Mouse (Mus musculus): Measurements from ENCODE around the gene D3Ertd254e. TPM values are rescaled to one million over a fixed set of nuclear protein-coding genes. Genes with fewer than 3 reads are reported as not detected.
A peak's percentile ranks its signal among the peaks of the same experiment; 100 is the strongest.
"Not testable (repeated sequence)": the region's sequence is repeated elsewhere in the genome, so short reads cannot be mapped to it uniquely, and the experiment has no call there.

Gene D3Ertd254e
- 8.2 and 9.7 TPM in 2 replicates for polyA plus RNA-seq (2016; fragmentation: Nextera tagmentation; extraction: Ambion mirVana)

DNA sequence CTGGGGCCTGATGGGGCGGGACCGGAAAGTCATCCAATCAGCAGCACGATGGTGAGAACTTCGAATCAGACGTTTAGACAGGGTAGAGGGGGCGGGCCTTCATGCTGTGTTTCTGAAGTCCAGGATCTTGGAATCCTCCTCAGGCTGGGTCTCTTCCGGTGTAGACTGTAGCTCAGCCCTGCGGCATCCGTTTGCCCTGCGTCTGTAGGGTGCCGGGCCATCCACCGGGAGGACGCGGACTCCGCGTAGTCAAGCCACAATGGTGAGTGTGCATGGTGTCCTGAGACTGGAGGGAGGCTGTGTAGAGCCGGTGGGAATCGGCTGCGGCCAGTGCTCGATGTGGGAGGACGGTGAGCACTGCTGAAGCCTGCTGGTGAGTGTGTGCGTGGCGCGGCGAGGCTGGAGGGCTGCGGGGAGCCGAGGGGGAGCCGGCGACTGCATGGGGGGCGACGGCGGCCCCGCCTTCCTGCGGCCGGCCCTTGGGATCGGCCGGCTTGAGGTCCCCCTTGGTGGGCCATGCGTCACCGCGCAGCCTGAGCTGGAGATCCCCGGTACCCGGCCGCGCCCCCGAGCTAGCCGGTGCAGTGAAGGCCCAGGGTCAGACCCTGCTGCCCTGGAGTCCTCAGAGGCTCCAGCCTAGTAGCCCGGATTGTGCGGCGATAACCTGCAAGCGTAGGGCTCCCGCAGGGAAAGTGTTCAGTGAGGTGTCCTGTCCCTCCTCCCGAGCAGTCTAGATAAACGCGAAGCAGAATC lies at the start of gene D3Ertd254e:
D3Ertd254e (plus strand) TSS at position 84 of the 753 bp plus-strand sequence.
- Histone ChIP-seq H3K36me3 (replicated peaks) (no peaks in the 10 kb centered on the region), H3K4me1 (peaks cover 24% of the 10 kb centered on the region), H3K27me3 (replicated peaks; ENCODE audit: low read depth, poor library complexity, severe bottlenecking) (no peaks in the 10 kb centered on the region), H3K27ac (replicated peaks) (peak within 1 kb of the TSS; percentile 95), H3K4me3 (peak within 1 kb of the TSS; percentile 93), H3K9me3 (no peaks in the 10 kb centered on the region)
- WGBS, result under 1% methylated on average over 54 of the region's 54 CpGs
- DNase-seq (ENCODE audit: low spot score), result peak; percentile 92

GRCm38 (mm10) chr3:36116076-36116475 lies 34.7 kb upstream of the D3Ertd254e start:
- 84% methylated on average over 4 of the region's 4 CpGs for WGBS
- no peak for DNase-seq (ENCODE audit: low spot score)
- H3K4me1 ChIP-seq, result no peaks in the 10 kb centered on the region

GRCm38 (mm10) chr3:36119684-36120548 lies 30.9 kb upstream of the D3Ertd254e start:
- Histone ChIP-seq H3K27ac (replicated peaks) (no peak overlapping the region), H3K27me3 (replicated peaks; ENCODE audit: low read depth, poor library complexity, severe bottlenecking) (no peaks in the 10 kb centered on the region), H3K9me3 (peaks cover 13% of the 10 kb centered on the region), H3K4me1 (no peaks in the 10 kb centered on the region), H3K36me3 (replicated peaks) (no peaks in the 10 kb centered on the region), H3K4me3 (no peak overlapping the region)
- DNase-seq (ENCODE audit: low spot score), result no peak

More at GRCm38 (mm10) chr3:36116076-36116475, 34.7 kb upstream of the D3Ertd254e start:
- no peak overlapping the region for H3K4me3 ChIP-seq
- H3K9me3 ChIP-seq, result no peaks in the 10 kb centered on the region
- no peaks in the 10 kb centered on the region for H3K36me3 ChIP-seq (replicated peaks)
- H3K27ac ChIP-seq (replicated peaks), result no peak overlapping the region
- no peaks in the 10 kb centered on the region for H3K27me3 ChIP-seq (replicated peaks; ENCODE audit: low read depth, poor library complexity, severe bottlenecking)

DNA sequence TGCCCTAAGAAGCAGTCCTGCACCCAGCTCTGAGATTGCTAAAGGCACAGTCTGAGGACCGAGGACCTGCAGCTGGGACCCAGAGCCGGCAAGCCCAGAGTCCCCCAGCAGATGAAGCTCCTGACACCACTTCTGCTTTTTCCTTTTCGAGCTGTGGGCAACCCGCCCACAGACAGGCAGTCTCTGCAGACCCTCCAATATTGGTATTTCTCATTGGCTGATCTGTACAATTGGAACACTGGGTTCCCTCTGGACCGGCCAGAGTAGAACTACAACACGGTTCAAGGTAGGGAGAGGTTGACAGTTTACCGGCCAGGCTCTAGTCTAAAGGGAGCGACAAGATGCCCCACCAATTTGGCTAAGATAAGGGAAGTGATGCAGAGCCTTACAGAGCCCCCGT lies 24.6 kb upstream of the D3Ertd254e start:
- not testable (repeated sequence) for H3K4me1 ChIP-seq

GRCm38 (mm10) chr3:36136152-36136551 lies 14.7 kb upstream of the D3Ertd254e start:
- Histone ChIP-seq H3K4me1 (no peaks in the 10 kb centered on the region), H3K36me3 (replicated peaks) (no peaks in the 10 kb centered on the region), H3K27ac (replicated peaks) (no peak overlapping the region), H3K27me3 (replicated peaks; ENCODE audit: low read depth, poor library complexity, severe bottlenecking) (no peaks in the 10 kb centered on the region), H3K9me3 (no peaks in the 10 kb centered on the region; the same call in 1 of the 2 replicates), H3K4me3 (no peak overlapping the region)
- no peak for DNase-seq (ENCODE audit: low spot score)

More for the DNA sequence above, 24.6 kb upstream of the D3Ertd254e start:
- H3K4me3 ChIP-seq; H3K27ac ChIP-seq (replicated peaks); H3K36me3 ChIP-seq (replicated peaks); DNase-seq (ENCODE audit: low spot score); H3K27me3 ChIP-seq (replicated peaks; ENCODE audit: low read depth, poor library complexity, severe bottlenecking): not testable (repeated sequence)
- 95% methylated on average over 9 of the region's 9 CpGs for WGBS
- H3K9me3 ChIP-seq, result peaks cover 13% of the 10 kb centered on the region

DNA sequence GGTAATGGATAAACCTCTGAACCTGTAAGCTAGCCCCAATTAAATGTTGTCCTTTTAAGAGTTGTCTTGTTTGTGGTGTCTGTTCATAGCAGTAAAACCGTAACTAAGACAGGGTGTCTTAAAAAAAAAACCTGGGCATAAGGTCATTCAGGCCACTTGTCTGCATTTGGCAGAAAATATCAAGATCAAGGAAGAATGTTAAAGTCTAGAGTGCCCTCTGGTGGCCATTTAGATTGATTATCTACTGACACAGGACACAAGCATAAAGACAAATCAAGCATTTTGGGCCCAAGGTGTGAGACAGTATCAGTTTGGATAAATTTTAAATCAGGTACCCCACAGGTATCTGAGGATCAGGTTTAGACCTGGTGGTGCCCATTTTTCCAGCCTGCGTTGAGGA lies 13.3 kb upstream of the D3Ertd254e start:
- Histone ChIP-seq H3K36me3 (replicated peaks) (no peaks in the 10 kb centered on the region), H3K4me3 (no peak overlapping the region), H3K4me1 (no peaks in the 10 kb centered on the region), H3K27ac (replicated peaks) (no peak overlapping the region), H3K9me3 (peaks cover 2% of the 10 kb centered on the region; the same call in 1 of the 2 replicates), H3K27me3 (replicated peaks; ENCODE audit: low read depth, poor library complexity, severe bottlenecking) (no peaks in the 10 kb centered on the region)
- no peak for DNase-seq (ENCODE audit: low spot score)
- WGBS, result 58% methylated on average over 2 of the region's 2 CpGs

DNA sequence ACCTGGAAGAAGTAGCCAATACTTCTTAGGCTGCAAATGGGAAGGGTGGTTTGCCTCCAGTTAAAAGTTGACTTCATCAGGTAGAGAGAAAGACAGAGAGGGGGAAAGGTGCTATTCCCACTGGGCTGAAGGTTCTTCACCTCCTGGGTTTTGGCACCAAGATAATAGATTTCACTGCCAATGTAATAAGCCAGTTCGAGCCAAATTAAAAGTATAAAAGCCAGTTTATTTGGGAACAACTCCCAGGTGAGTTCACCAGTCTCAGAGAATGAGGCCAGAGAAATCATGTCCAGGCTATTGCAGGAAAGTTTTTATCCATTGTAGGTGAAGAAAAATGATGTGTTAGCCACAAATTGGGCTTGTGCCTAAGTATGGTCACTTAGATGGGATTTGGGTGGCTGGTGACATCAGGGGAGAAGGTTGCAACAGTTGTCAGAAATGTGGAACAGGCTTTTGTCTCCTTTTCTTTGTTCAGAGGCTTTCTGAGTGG lies 12.6 kb upstream of the D3Ertd254e start:
- H3K4me1 ChIP-seq, result no peaks in the 10 kb centered on the region
- H3K4me3 ChIP-seq, result no peak overlapping the region
- whole genome bisulfite sequencing, result 86% methylated on average over 1 of the region's 1 CpGs
- H3K9me3 ChIP-seq, result peaks cover 2% of the 10 kb centered on the region; the same call in 1 of the 2 replicates
- no peaks in the 10 kb centered on the region for H3K27me3 ChIP-seq (replicated peaks; ENCODE audit: low read depth, poor library complexity, severe bottlenecking)
- H3K36me3 ChIP-seq (replicated peaks), result no peaks in the 10 kb centered on the region
- DNase-seq (ENCODE audit: low spot score), result no peak
- no peak overlapping the region for H3K27ac ChIP-seq (replicated peaks)

DNA sequence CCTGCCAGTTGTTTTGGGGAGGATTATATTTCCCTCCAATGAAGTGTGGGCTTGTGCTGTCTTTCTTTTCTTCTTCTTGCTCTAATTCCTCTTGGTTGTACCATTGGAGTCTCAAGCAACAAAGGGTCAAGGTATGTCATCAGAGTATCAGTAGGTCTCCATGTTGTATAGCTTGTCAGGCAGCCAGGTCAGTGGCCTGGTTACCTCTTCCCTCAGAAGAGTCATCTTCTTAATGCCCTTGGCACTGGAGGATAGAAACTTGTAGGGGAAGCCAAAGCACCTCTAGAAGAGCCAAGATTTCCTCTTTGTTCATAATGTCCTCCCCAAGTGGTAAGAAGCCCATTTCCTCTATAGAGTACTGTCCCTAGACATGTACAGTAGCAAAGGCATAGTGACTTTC lies 11.8 kb upstream of the D3Ertd254e start:
- H3K4me3 ChIP-seq, result no peak overlapping the region
- H3K9me3 ChIP-seq, result peaks cover 2% of the 10 kb centered on the region; the same call in 1 of the 2 replicates
- no peaks in the 10 kb centered on the region for H3K4me1 ChIP-seq
- H3K27me3 ChIP-seq (replicated peaks; ENCODE audit: low read depth, poor library complexity, severe bottlenecking), result no peaks in the 10 kb centered on the region
- no peaks in the 10 kb centered on the region for H3K36me3 ChIP-seq (replicated peaks)
- H3K27ac ChIP-seq (replicated peaks), result no peak overlapping the region
- DNase-seq (ENCODE audit: low spot score), result no peak

GRCm38 (mm10) chr3:36150537-36150933 lies 282 bp upstream of the D3Ertd254e start:
- Histone ChIP-seq H3K27ac (replicated peaks) (peak overlapping the region; percentile 95; the same call in 1 of the 2 replicates), H3K36me3 (replicated peaks) (no peaks in the 10 kb centered on the region), H3K27me3 (replicated peaks; ENCODE audit: low read depth, poor library complexity, severe bottlenecking) (no peaks in the 10 kb centered on the region), H3K4me1 (peaks cover 23% of the 10 kb centered on the region), H3K4me3 (peak overlapping the region; percentile 93), H3K9me3 (no peaks in the 10 kb centered on the region)
- 2% methylated on average over 1 of the region's 1 CpGs for WGBS
- DNase-seq (ENCODE audit: low spot score), result no peak

DNA sequence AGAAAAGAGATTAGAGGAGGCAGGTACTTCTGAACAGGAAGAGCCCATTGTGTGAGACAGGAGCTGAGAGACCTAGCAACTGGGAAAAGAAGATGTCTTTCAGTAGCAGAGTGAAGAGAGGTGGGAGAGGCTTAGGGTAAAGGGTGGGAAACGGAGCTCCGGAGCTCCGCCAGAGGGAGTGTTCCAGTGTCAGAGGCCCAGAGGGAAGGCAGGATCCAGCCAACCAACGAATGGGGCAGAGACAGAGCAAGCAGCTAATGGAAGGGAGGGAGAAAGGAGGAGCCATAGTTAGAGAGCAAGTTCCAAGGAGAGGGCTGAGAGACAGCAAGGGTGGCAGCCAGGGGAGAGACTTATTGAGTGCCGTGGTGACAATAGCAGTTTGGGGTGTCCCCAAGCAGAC lies 4.5 kb downstream of the D3Ertd254e start:
- Histone ChIP-seq H3K27ac (replicated peaks) (no peak overlapping the region), H3K4me1 (peaks cover 24% of the 10 kb centered on the region), H3K4me3 (no peak overlapping the region), H3K36me3 (replicated peaks) (peaks cover 14% of the 10 kb centered on the region), H3K9me3 (peaks cover 9% of the 10 kb centered on the region; the same call in 1 of the 2 replicates), H3K27me3 (replicated peaks; ENCODE audit: low read depth, poor library complexity, severe bottlenecking) (no peaks in the 10 kb centered on the region)
- DNase-seq (ENCODE audit: low spot score), result no peak
- WGBS, result 26% methylated on average over 5 of the region's 5 CpGs

DNA sequence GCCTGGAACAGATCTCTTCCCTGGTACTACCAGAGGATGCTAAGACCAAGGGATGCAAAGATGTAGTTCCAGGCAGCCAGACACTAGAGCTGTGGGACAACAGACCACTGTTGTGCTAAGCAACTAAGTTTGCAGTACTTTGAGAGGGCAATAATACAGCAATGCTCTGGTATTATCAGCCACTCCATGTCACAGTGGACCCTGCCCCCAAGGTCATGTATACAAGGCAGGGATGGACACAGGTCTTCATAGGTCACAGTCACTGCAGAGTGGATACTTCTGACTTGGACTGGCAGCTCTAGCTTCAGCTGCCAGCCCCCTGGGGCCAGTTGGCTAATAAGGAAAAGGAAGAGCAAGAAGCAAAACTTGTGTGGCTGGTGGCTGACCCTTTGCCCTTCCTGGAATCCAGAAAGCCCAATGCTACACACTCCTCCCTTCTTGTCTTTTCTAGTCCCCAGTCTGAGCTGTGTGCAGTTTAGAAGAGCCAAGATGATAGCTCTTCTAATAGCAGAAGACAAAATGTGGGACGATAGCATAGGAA lies 19.9 kb downstream of the D3Ertd254e start:
- 86% methylated on average over 1 of the region's 1 CpGs for WGBS
- peaks cover 6% of the 10 kb centered on the region; the same call in 1 of the 2 replicates for H3K4me1 ChIP-seq
- peaks cover 3% of the 10 kb centered on the region; the same call in 1 of the 2 replicates for H3K9me3 ChIP-seq
- no peak overlapping the region for H3K27ac ChIP-seq (replicated peaks)
- no peak for DNase-seq (ENCODE audit: low spot score)
- no peaks in the 10 kb centered on the region for H3K27me3 ChIP-seq (replicated peaks; ENCODE audit: low read depth, poor library complexity, severe bottlenecking)
- H3K36me3 ChIP-seq (replicated peaks), result peaks cover 39% of the 10 kb centered on the region
- no peak overlapping the region for H3K4me3 ChIP-seq

DNA sequence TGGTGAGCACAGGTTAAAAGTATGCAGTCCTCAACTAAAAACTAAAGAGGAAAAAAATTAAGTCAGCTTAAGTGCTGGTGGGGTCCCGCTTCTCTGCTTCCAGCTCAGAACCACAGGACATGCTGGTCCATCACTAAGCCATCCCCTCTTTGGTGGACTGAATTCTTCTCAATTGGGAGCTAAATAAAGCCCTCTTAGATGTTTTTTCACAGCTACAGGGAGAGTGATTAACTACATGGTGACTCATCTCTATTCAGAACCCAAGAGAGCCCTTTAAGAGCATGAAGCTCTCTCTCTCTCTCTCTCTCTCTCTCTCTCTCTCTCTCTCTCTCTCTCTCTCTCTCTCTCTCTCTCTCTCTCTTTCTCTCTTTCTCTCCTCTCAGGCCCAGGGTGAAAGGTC lies 20.5 kb downstream of the D3Ertd254e start:
- H3K27me3 ChIP-seq (replicated peaks; ENCODE audit: low read depth, poor library complexity, severe bottlenecking), result no peaks in the 10 kb centered on the region
- no peak overlapping the region for H3K4me3 ChIP-seq
- 88% methylated on average over 1 of the region's 1 CpGs for WGBS
- DNase-seq (ENCODE audit: low spot score), result no peak
- no peak overlapping the region for H3K27ac ChIP-seq (replicated peaks)
- H3K36me3 ChIP-seq (replicated peaks), result peaks cover 33% of the 10 kb centered on the region
- H3K9me3 ChIP-seq, result no peaks in the 10 kb centered on the region
- peaks cover 6% of the 10 kb centered on the region; the same call in 1 of the 2 replicates for H3K4me1 ChIP-seq

Measured in embryonic facial prominence, embryonic 10.5 days (tissue).